Mouse (Mus musculus): ENCODE measurements at regions not wholly inside any gene's neighbourhood (a gene's known extent, or its start where the extent isn't known, plus 50 kb on each side); places are given as distances from the start of the nearest gene placed in this dataset.
A peak's percentile ranks its signal among the peaks of the same experiment; 100 is the strongest.

GRCm38 (mm10) chr3:119919501-119920141 is 135.4 kb upstream of the Ptbp2 start:
- Histone ChIP-seq H3K4me3 (ENCODE audit: low read depth, low read length) (no peak overlapping the region), H3K27me3 (ENCODE audit: insufficient read depth, low read length) (no peaks in the 10 kb centered on the region), H3K4me1 (ENCODE audit: insufficient read depth, low read length) (no peaks in the 10 kb centered on the region), H3K27ac (ENCODE audit: low read depth, low read length) (no peak overlapping the region), H3K9ac (replicated peaks; ENCODE audit: low read length, poor library complexity, severe bottlenecking) (no peak overlapping the region), H3K36me3 (ENCODE audit: insufficient read depth, low read length) (no peaks in the 10 kb centered on the region), H3K9me3 (ENCODE audit: low read length) (no peaks in the 10 kb centered on the region), H3K4me2 (ENCODE audit: low read depth, low read length, poor library complexity, severe bottlenecking) (no peak overlapping the region)
- WGBS = 56% methylated on average over 4 of the region's 4 CpGs
- ATAC-seq (ENCODE audit: low FRiP score) (no peak), DNase-seq (ENCODE audit: low spot score) (no peak)
- no peak for TF ChIP-seq CTCF (IDR thresholded peaks at IDR 0.05)

- no peak overlapping the region for H3K9ac ChIP-seq (replicated peaks; ENCODE audit: low read length, poor library complexity, severe bottlenecking)
- WGBS = 90% methylated on average over 4 of the region's 4 CpGs
Observed at GRCm38 (mm10) chr3:119915984-119916865, 132.0 kb upstream of the Ptbp2 start.

GRCm38 (mm10) chr3:119911532-119911931 is 127.3 kb upstream of the Ptbp2 start:
- WGBS = 46% methylated on average over 8 of the region's 8 CpGs
- H3K4me1 ChIP-seq (ENCODE audit: insufficient read depth, low read length) = no peaks in the 10 kb centered on the region

More at GRCm38 (mm10) chr3:119915984-119916865, 132.0 kb upstream of the Ptbp2 start:
- DNase-seq (ENCODE audit: low spot score) (no peak), ATAC-seq (ENCODE audit: low FRiP score) (no peak)
- no peak overlapping the region for H3K4me3 ChIP-seq (ENCODE audit: low read depth, low read length)
- H3K27me3 ChIP-seq (ENCODE audit: insufficient read depth, low read length) = no peaks in the 10 kb centered on the region
- no peak overlapping the region for H3K4me2 ChIP-seq (ENCODE audit: low read depth, low read length, poor library complexity, severe bottlenecking)
- H3K27ac ChIP-seq (ENCODE audit: low read depth, low read length) = no peak overlapping the region
- no peaks in the 10 kb centered on the region for H3K9me3 ChIP-seq (ENCODE audit: low read length)
- H3K4me1 ChIP-seq (ENCODE audit: insufficient read depth, low read length) = no peaks in the 10 kb centered on the region
- no peaks in the 10 kb centered on the region for H3K36me3 ChIP-seq (ENCODE audit: insufficient read depth, low read length)
- no peak for TF ChIP-seq CTCF (IDR thresholded peaks at IDR 0.05)

GRCm38 (mm10) chr3:119904244-119904643 is 120.0 kb upstream of the Ptbp2 start:
- H3K27me3 ChIP-seq (ENCODE audit: insufficient read depth, low read length) = no peaks in the 10 kb centered on the region

More at GRCm38 (mm10) chr3:119911532-119911931, 127.3 kb upstream of the Ptbp2 start:
- ATAC-seq (ENCODE audit: low FRiP score) = no peak
- H3K9me3 ChIP-seq (ENCODE audit: low read length) = no peaks in the 10 kb centered on the region
- no peaks in the 10 kb centered on the region for H3K36me3 ChIP-seq (ENCODE audit: insufficient read depth, low read length)
- no peak for TF ChIP-seq CTCF (IDR thresholded peaks at IDR 0.05)
- no peaks in the 10 kb centered on the region for H3K27me3 ChIP-seq (ENCODE audit: insufficient read depth, low read length)
- H3K9ac ChIP-seq (replicated peaks; ENCODE audit: low read length, poor library complexity, severe bottlenecking) = no peak overlapping the region
- no peak overlapping the region for H3K4me3 ChIP-seq (ENCODE audit: low read depth, low read length)
- no peak for DNase-seq (ENCODE audit: low spot score)
- no peak overlapping the region for H3K27ac ChIP-seq (ENCODE audit: low read depth, low read length)
- no peak overlapping the region for H3K4me2 ChIP-seq (ENCODE audit: low read depth, low read length, poor library complexity, severe bottlenecking)

GRCm38 (mm10) chr3:119895141-119895540 is 110.9 kb upstream of the Ptbp2 start:
- Histone ChIP-seq H3K9me3 (ENCODE audit: low read length) (no peaks in the 10 kb centered on the region), H3K27ac (ENCODE audit: low read depth, low read length) (no peak overlapping the region), H3K4me1 (ENCODE audit: insufficient read depth, low read length) (peaks cover 7% of the 10 kb centered on the region), H3K4me2 (ENCODE audit: low read depth, low read length, poor library complexity, severe bottlenecking) (no peak overlapping the region), H3K9ac (replicated peaks; ENCODE audit: low read length, poor library complexity, severe bottlenecking) (no peak overlapping the region), H3K36me3 (ENCODE audit: insufficient read depth, low read length) (no peaks in the 10 kb centered on the region), H3K27me3 (ENCODE audit: insufficient read depth, low read length) (no peaks in the 10 kb centered on the region), H3K4me3 (ENCODE audit: low read depth, low read length) (no peak overlapping the region)
- DNase-seq (ENCODE audit: low spot score) = no peak
- 78% methylated on average over 3 of the region's 3 CpGs for WGBS
- no peak for ATAC-seq (ENCODE audit: low FRiP score)
- TF ChIP-seq CTCF (IDR thresholded peaks at IDR 0.05) = no peak

More at GRCm38 (mm10) chr3:119904244-119904643, 120.0 kb upstream of the Ptbp2 start:
- Histone ChIP-seq H3K9me3 (ENCODE audit: low read length) (no peaks in the 10 kb centered on the region), H3K36me3 (ENCODE audit: insufficient read depth, low read length) (no peaks in the 10 kb centered on the region), H3K4me2 (ENCODE audit: low read depth, low read length, poor library complexity, severe bottlenecking) (no peak overlapping the region), H3K4me3 (ENCODE audit: low read depth, low read length) (no peak overlapping the region), H3K27ac (ENCODE audit: low read depth, low read length) (no peak overlapping the region), H3K9ac (replicated peaks; ENCODE audit: low read length, poor library complexity, severe bottlenecking) (no peak overlapping the region), H3K4me1 (ENCODE audit: insufficient read depth, low read length) (no peaks in the 10 kb centered on the region)
- TF ChIP-seq CTCF (IDR thresholded peaks at IDR 0.05) = no peak
- 70% methylated on average over 3 of the region's 3 CpGs for WGBS
- DNase-seq (ENCODE audit: low spot score) (no peak), ATAC-seq (ENCODE audit: low FRiP score) (no peak)

- TF ChIP-seq CTCF (IDR thresholded peaks at IDR 0.05) = no peak
- no peaks in the 10 kb centered on the region for H3K27me3 ChIP-seq (ENCODE audit: insufficient read depth, low read length)
- H3K9ac ChIP-seq (replicated peaks; ENCODE audit: low read length, poor library complexity, severe bottlenecking) = peak overlapping the region; percentile 46; the same call in 1 of the 2 replicates
- DNase-seq (ENCODE audit: low spot score) (no peak), ATAC-seq (ENCODE audit: low FRiP score) (0 out of 2 replicates have a peak, but pooled peaks have one; percentile 31)
- H3K4me1 ChIP-seq (ENCODE audit: insufficient read depth, low read length) = peaks cover 7% of the 10 kb centered on the region
- H3K4me3 ChIP-seq (ENCODE audit: low read depth, low read length) = 0 out of 2 replicates have a peak overlapping the region, but pooled peaks have one; percentile 17
- H3K4me2 ChIP-seq (ENCODE audit: low read depth, low read length, poor library complexity, severe bottlenecking) = peak overlapping the region; percentile 54
- H3K36me3 ChIP-seq (ENCODE audit: insufficient read depth, low read length) = no peaks in the 10 kb centered on the region
- 28% methylated on average over 10 of the region's 10 CpGs for WGBS
- H3K9me3 ChIP-seq (ENCODE audit: low read length) = no peaks in the 10 kb centered on the region
- H3K27ac ChIP-seq (ENCODE audit: low read depth, low read length) = no peak overlapping the region
Observed at GRCm38 (mm10) chr3:119894035-119894434, 109.8 kb upstream of the Ptbp2 start.

Measured in midbrain, postnatal 0 days (tissue).